Mouse (Mus musculus) E14TG2a.4 (cell line): Measurements from ENCODE around the gene Kcnk16.

ENCODE experiments used
- CTCF ChIP-seq: conservative IDR thresholded peaks from 2 replicates; pipeline ENCODE4 v1.5.1; 2014; ENCODE audit warnings: low read length
- NANOG ChIP-seq: IDR thresholded peaks from 2 replicates; pipeline ENCODE4 v1.6.1; 2014; ENCODE audit warnings: borderline replicate concordance, low read length, mixed read lengths

GRCm38 (mm10) chr14:20230063-20230491 lies 38.9 kb downstream of the Kcnk16 start:
- no peak for TF ChIP-seq CTCF
- TF ChIP-seq NANOG: no peak
